Mouse (Mus musculus) kidney, postnatal 0 days (tissue): ENCODE data around the gene Uhrf1bp1l. TPM values are rescaled to one million over a fixed set of nuclear protein-coding genes. Genes with fewer than 3 reads are reported as not detected.
A peak's percentile ranks its signal among the peaks of the same experiment; 100 is the strongest.

Source experiments
- ATAC-seq: fragments of 200-750 bp; cut with Nextera tagmentation; replicated peaks from 2 replicates; pipeline ENCODE4 v1.8.0; 2017; ENCODE audit warnings: low read depth, moderate number of reproducible peaks, moderate TSS enrichment, moderate library complexity; ENCODE audit not compliant: low FRiP score
- DNase-seq: peaks from one replicate; pipeline ENCODE4 v3.0.0-alpha.2; 2016; ENCODE audit warnings: low spot score
- H3K27ac ChIP-seq: fragments of 300-500 bp; sonication (generic); 2 replicates; pipeline ENCODE4 v1.5.1; 2014; ENCODE audit warnings: mild to moderate bottlenecking
- H3K27me3 ChIP-seq: fragments of 300-500 bp; sonication (generic); 2 replicates; pipeline ENCODE4 v1.6.1; 2014; ENCODE audit warnings: low read length, mixed read lengths; ENCODE audit not compliant: insufficient read depth
- H3K36me3 ChIP-seq: fragments of 300-500 bp; sonication (generic); 2 replicates; pipeline ENCODE4 v1.6.1; 2014; ENCODE audit warnings: low read length, mixed read lengths; ENCODE audit not compliant: insufficient read depth
- H3K4me1 ChIP-seq: fragments of 300-500 bp; sonication (generic); replicated peaks from 2 replicates; pipeline ENCODE4 v1.6.1; 2014; ENCODE audit warnings: antibody characterized with exemption, low read length, mixed read lengths; ENCODE audit not compliant: insufficient read depth
- H3K4me2 ChIP-seq: fragments of 300-500 bp; sonication (generic); 2 replicates; pipeline ENCODE4 v1.6.1; 2014; ENCODE audit warnings: mild to moderate bottlenecking, low read length, moderate library complexity, mixed read lengths
- H3K4me3 ChIP-seq: fragments of 300-500 bp; sonication (generic); replicated peaks from 2 replicates; pipeline ENCODE4 v1.5.1; 2014; ENCODE audit warnings: low read depth, low read length
- H3K9ac ChIP-seq: fragments of 300-500 bp; sonication (generic); 2 replicates; pipeline ENCODE4 v1.6.1; 2014; ENCODE audit warnings: low read depth, low read length
- H3K9me3 ChIP-seq: fragments of 300-500 bp; sonication (generic); replicated peaks from 2 replicates; pipeline ENCODE4 v1.6.1; 2016; ENCODE audit warnings: low read length, inconsistent platforms, mixed read lengths
- CTCF ChIP-seq: IDR thresholded peaks from 2 replicates; pipeline ENCODE4 v1.5.1; 2016; ENCODE audit warnings: antibody characterized with exemption, low read depth, mild to moderate bottlenecking, moderate library complexity
- WGBS: fragments of 180-500 bp; shearing (Covaris S2); extraction: QIAGEN DNeasy Blood & Tissue Kit; methylation state at CpG from one replicate; pipeline ENCODE4 v1.1.7; 2014; 5-methylcytosine and 5-hydroxymethylcytosine counted together
- polyA plus RNA-seq: library from polyadenylated mRNA; unstranded; fragments of >200 nt; fragmentation: Nextera tagmentation; extraction: Ambion mirVana; gene quantifications from 2 replicates; pipeline ENCODE4 v1.2.1, GENCODE M21; 2015

Gene Uhrf1bp1l
- polyA plus RNA-seq, 1 experiment from 2014 or later = 28.3 TPM

- no peak overlapping the region for H3K9ac ChIP-seq
- H3K4me1 ChIP-seq = 0 out of 2 replicates have a peak, but pooled peaks cover 5% of the 10 kb centered on the region
- no peaks in the 10 kb centered on the region for H3K36me3 ChIP-seq
- DNase-seq (no peak), ATAC-seq (no peak)
- H3K4me2 ChIP-seq = no peak overlapping the region
- no peaks in the 10 kb centered on the region for H3K9me3 ChIP-seq
- no peak overlapping the region for H3K27ac ChIP-seq
- no peak overlapping the region for H3K4me3 ChIP-seq
- 86% methylated on average over 1 of the region's 1 CpGs for WGBS
- H3K27me3 ChIP-seq = no peaks in the 10 kb centered on the region
- no peak for TF ChIP-seq CTCF
These were observed 3.1 kb downstream of the Uhrf1bp1l start for GRCm38 (mm10) chr10:89747911-89748310.

DNA sequence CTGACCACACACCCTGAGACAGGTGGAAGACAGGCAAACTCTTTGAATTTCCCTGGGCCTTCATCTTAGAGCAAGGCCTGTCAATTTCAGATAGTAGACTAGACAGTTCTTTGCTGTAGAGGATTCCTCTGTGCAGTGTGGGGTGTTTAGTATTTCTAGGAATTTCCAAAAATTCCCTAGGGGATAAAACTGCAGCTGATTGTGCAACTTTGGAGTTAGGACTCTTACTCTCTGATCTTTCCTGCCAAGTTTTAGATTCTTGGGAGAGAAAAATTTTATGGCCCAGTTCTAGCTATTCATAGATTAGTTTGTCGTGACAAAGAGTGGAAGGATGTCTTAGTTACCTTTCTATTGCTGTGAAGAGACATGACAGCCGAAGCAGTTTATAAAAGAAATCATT lies 3.8 kb downstream of the Uhrf1bp1l start:
- no peak for TF ChIP-seq CTCF
- H3K9ac ChIP-seq = no peak overlapping the region
- no peak overlapping the region for H3K27ac ChIP-seq
- H3K36me3 ChIP-seq = no peaks in the 10 kb centered on the region
- DNase-seq (peak; percentile 46), ATAC-seq (no peak)
- H3K4me1 ChIP-seq = 0 out of 2 replicates have a peak, but pooled peaks cover 5% of the 10 kb centered on the region
- H3K9me3 ChIP-seq = no peaks in the 10 kb centered on the region
- H3K4me2 ChIP-seq = no peak overlapping the region
- 77% methylated on average over 2 of the region's 2 CpGs for WGBS
- no peaks in the 10 kb centered on the region for H3K27me3 ChIP-seq
- H3K4me3 ChIP-seq = no peak overlapping the region

DNA sequence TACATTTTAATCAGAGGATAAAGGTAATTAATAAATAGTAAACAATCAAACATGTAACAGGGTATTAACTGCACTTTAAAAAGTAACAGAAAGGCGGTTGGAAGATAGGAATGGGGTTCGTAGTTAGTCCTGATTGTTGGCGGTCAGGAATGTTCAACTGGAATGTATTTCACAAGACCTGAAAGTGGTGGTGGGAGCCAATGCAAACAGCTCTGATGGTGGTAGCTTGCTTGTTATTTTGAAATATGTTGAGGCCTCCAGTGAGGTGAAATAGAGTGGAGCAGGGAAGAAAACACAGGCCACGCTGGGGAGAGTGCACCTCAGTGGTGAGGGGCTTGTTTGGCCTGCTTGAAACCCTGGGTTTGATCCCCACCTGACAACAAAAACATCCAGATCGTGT lies 6.3 kb downstream of the Uhrf1bp1l start:
- WGBS = 62% methylated on average over 5 of the region's 5 CpGs
- ATAC-seq (no peak), DNase-seq (peak; percentile 76)

DNA sequence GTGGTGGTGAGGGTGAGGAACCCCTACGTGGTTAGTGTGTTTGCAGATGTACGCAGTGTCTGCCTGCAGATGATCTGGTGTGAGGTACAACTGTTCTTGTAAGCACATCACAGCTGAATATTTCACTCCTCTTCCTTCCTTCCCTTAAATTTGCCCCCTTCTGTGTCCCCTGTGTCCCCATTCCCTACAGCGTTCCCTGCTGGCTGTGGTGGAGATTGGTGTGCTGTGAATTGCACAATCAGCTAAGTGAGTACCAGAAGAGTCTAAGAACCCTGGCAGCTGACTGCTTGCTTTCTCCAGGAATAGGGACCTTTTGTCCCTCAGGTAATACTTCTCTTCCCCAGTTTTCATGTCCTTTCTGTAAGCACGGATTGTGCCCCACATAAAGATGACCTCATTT lies 10.4 kb downstream of the Uhrf1bp1l start:
- no peaks in the 10 kb centered on the region for H3K9me3 ChIP-seq
- ATAC-seq (no peak), DNase-seq (no peak)
- TF ChIP-seq CTCF = no peak
- H3K4me1 ChIP-seq = no peaks in the 10 kb centered on the region
- H3K36me3 ChIP-seq = no peaks in the 10 kb centered on the region
- H3K4me2 ChIP-seq = no peak overlapping the region
- no peak overlapping the region for H3K4me3 ChIP-seq
- no peak overlapping the region for H3K9ac ChIP-seq
- H3K27me3 ChIP-seq = no peaks in the 10 kb centered on the region
- no peak overlapping the region for H3K27ac ChIP-seq
- WGBS = 83% methylated on average over 4 of the region's 4 CpGs

More for the DNA sequence above, 6.3 kb downstream of the Uhrf1bp1l start:
- no peak for TF ChIP-seq CTCF
- Histone ChIP-seq H3K4me1 (0 out of 2 replicates have a peak, but pooled peaks cover 5% of the 10 kb centered on the region), H3K27ac (0 out of 2 replicates have a peak overlapping the region, but pooled peaks have one; percentile 48), H3K4me2 (no peak overlapping the region), H3K4me3 (no peak overlapping the region), H3K27me3 (no peaks in the 10 kb centered on the region), H3K9me3 (no peaks in the 10 kb centered on the region), H3K36me3 (no peaks in the 10 kb centered on the region), H3K9ac (no peak overlapping the region)

DNA sequence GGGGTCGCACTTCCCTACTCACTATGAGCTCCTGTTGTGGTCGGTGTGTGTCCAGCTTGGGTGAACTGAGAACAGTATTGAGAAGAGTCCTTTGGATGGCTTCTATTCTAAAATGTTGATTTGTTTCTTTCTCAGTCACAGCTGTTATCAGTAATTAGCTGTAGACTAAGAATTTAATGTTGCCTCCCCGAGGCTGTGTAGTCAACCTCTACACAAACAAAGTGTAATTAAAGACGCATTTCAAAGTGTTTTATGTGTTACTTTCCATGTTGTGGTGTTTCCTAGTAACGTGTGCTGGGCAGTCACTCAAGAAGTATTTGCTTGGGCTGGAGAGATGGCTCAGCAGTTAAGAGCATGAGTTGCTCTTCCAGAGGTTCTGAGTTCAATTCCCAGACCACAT lies 16.0 kb downstream of the Uhrf1bp1l start:
- Histone ChIP-seq H3K9ac (no peak overlapping the region), H3K4me1 (no peaks in the 10 kb centered on the region), H3K27me3 (no peaks in the 10 kb centered on the region), H3K27ac (peak overlapping the region; percentile 44), H3K4me3 (no peak overlapping the region), H3K4me2 (no peak overlapping the region), H3K36me3 (no peaks in the 10 kb centered on the region), H3K9me3 (no peaks in the 10 kb centered on the region)
- whole genome bisulfite sequencing = 47% methylated on average over 5 of the region's 5 CpGs
- ATAC-seq (no peak), DNase-seq (peak; percentile 65)
- no peak for TF ChIP-seq CTCF

DNA sequence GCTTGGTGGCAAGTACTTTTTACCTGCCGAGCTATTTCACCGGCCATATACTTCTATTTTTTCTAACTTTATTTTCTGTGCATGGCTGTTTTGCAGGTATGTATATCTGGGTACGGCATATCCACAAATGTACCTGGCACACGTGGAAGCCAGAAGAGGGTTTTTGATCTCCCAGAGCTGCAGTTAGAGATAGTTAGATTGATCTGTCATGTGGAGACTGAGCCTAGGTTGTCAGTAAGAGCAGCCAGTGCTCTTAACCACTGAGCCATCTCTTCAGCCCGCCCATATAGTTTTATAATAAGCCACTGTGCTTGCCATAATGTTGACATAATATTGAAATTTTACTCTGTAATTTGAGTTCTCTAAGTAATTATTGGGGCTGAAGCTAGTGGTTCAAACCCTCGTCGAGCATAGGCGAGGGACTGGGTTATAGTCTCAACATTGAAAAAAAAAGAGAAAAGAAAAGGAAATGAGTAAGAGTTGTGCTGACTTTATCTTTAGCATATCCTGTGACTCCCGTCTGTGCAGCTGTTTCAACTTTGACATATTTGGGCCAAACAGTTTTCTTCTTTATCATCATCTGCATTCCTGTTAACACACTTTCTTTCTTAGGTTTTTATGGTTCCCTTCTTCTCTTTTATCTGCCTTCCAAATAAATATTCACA lies 19.8 kb downstream of the Uhrf1bp1l start:
- DNase-seq = peak; percentile 12
- Histone ChIP-seq H3K36me3 (no peaks in the 10 kb centered on the region), H3K4me2 (no peak overlapping the region), H3K4me3 (no peak overlapping the region), H3K27me3 (no peaks in the 10 kb centered on the region), H3K9ac (no peak overlapping the region), H3K9me3 (no peaks in the 10 kb centered on the region), H3K4me1 (peaks cover under 1% of the 10 kb centered on the region), H3K27ac (no peak overlapping the region)
- no peak for TF ChIP-seq CTCF
- 64% methylated on average over 9 of the region's 9 CpGs for whole genome bisulfite sequencing
- no peak for ATAC-seq
